Mouse (Mus musculus): ENCODE data around the gene Prpf40b. TPM values are rescaled to one million over a fixed set of nuclear protein-coding genes. Genes with fewer than 3 reads are reported as not detected.

The Prpf40b gene
- polyA plus RNA-seq, 1 experiment from 2014 or later, result 129 TPM

DNA sequence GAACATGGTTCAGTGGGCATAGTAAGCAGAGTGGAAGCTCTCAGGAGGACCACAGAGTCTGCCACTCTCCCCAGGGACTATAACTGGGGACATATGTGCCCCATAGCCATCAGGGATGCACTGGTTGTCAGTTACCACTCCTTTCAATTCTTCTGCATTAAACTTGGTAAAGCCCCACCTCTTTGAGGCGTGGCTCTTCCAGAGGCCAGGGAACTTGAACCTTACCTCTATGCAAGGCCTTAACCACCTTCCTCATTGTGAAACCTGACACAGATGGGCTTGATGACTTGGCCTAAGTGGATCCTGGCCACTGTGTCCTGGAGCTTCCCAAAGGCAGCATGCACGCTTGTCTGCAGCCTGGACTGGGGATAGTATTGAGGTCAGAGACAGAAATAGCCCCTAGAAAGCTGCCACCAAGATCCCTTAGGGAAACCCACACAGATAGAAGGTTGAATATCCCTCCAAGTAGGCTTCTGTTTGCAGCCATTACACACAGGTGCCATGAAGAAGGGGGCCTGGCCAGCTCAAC, 40.3 kb upstream of the Prpf40b start:
- Histone ChIP-seq H3K36me3 (ENCODE audit: control insufficient read depth, insufficient read depth) (no peaks in the 10 kb centered on the region), H3K4me2 (ENCODE audit: low read length) (no peak overlapping the region), H3K9ac (replicated peaks; ENCODE audit: low read depth, low read length) (no peak overlapping the region), H3K27me3 (replicated peaks; ENCODE audit: control insufficient read depth, insufficient read depth, low read length) (no peaks in the 10 kb centered on the region), H3K27ac (ENCODE audit: low read length) (no peak overlapping the region), H3K9me3 (ENCODE audit: control insufficient read depth, low read length) (no peaks in the 10 kb centered on the region), H3K4me3 (replicated peaks; ENCODE audit: low read length) (no peak overlapping the region), H3K4me1 (replicated peaks; ENCODE audit: control insufficient read depth, insufficient read depth, low read length) (peaks cover 16% of the 10 kb centered on the region)
- WGBS, result 90% methylated on average over 2 of the region's 2 CpGs
- no peak for ATAC-seq

DNA sequence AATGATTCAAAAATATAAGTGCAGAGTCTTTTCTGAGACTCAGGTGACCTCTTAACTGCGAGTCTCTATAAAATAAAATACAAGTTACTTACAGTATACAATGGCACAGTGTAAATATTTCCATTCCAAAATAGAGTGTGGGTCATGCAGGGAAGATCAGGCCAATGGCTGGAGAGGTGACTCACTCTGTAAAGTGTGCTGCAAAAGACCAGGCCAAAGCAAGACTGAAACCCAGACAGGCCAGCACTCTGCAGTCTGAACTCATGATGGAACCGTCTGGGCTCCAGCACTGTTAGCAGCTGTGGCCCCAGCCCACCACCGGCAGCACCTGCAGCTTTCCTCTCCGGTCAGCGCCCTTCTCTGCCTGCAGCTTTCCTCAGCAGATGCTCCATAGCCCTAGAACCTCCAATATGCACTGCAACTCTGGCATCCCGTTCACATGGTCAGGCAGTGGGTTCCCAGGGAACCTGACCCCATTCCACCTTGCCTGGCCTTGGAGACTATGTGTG, 39.6 kb upstream of the Prpf40b start:
- Histone ChIP-seq H3K4me3 (replicated peaks; ENCODE audit: low read length) (no peak overlapping the region), H3K9me3 (ENCODE audit: control insufficient read depth, low read length) (no peaks in the 10 kb centered on the region), H3K36me3 (ENCODE audit: control insufficient read depth, insufficient read depth) (no peaks in the 10 kb centered on the region), H3K27me3 (replicated peaks; ENCODE audit: control insufficient read depth, insufficient read depth, low read length) (no peaks in the 10 kb centered on the region), H3K27ac (ENCODE audit: low read length) (no peak overlapping the region), H3K4me2 (ENCODE audit: low read length) (no peak overlapping the region), H3K4me1 (replicated peaks; ENCODE audit: control insufficient read depth, insufficient read depth, low read length) (peaks cover 16% of the 10 kb centered on the region), H3K9ac (replicated peaks; ENCODE audit: low read depth, low read length) (no peak overlapping the region)
- 88% methylated on average over 6 of the region's 6 CpGs for WGBS
- no peak for ATAC-seq

DNA sequence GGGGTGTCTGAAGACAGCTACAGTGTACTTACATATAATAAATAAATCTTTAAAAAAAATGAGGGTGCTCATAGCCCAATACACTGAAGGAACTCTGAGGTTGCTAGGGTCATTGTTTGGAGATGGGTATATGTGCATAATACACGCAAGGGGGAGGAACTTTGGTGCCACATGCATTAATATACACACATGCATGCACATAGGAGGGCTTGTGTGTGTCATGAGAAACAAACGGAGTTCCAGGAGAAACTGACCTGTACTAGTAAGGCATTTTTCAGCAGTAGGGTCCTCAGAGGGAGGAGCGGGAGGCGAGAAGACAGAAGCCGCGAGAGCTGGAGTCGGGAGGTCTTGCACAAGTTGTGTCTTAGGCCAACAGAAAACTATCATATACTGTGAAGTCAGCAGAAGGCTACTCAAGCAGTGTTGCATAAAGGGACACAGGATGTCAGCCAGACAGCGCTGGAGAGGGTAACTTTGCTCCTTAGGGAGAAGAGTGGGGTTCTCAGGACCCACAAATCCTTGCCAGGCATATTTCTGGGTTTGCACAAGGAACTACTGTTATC, 35.6 kb upstream of the Prpf40b start:
- 67% methylated on average over 8 of the region's 8 CpGs for WGBS
- Histone ChIP-seq H3K4me1 (replicated peaks; ENCODE audit: control insufficient read depth, insufficient read depth, low read length) (no peaks in the 10 kb centered on the region), H3K27ac (ENCODE audit: low read length) (no peak overlapping the region), H3K4me3 (replicated peaks; ENCODE audit: low read length) (no peak overlapping the region), H3K27me3 (replicated peaks; ENCODE audit: control insufficient read depth, insufficient read depth, low read length) (no peaks in the 10 kb centered on the region), H3K9me3 (ENCODE audit: control insufficient read depth, low read length) (no peaks in the 10 kb centered on the region), H3K4me2 (ENCODE audit: low read length) (peak overlapping the region; percentile 30), H3K9ac (replicated peaks; ENCODE audit: low read depth, low read length) (no peak overlapping the region), H3K36me3 (ENCODE audit: control insufficient read depth, insufficient read depth) (no peaks in the 10 kb centered on the region)
- ATAC-seq, result no peak

GRCm38 (mm10) chr15:99259730-99260252, 35.1 kb upstream of the Prpf40b start:
- ATAC-seq, result peak; percentile 49; the same call in 1 of the 2 replicates
- no peaks in the 10 kb centered on the region for H3K4me1 ChIP-seq (replicated peaks; ENCODE audit: control insufficient read depth, insufficient read depth, low read length)
- H3K27me3 ChIP-seq (replicated peaks; ENCODE audit: control insufficient read depth, insufficient read depth, low read length), result no peaks in the 10 kb centered on the region
- H3K27ac ChIP-seq (ENCODE audit: low read length), result no peak overlapping the region
- H3K4me2 ChIP-seq (ENCODE audit: low read length), result peak overlapping the region; percentile 43
- no peak overlapping the region for H3K9ac ChIP-seq (replicated peaks; ENCODE audit: low read depth, low read length)
- H3K36me3 ChIP-seq (ENCODE audit: control insufficient read depth, insufficient read depth), result no peaks in the 10 kb centered on the region
- H3K9me3 ChIP-seq (ENCODE audit: control insufficient read depth, low read length), result no peaks in the 10 kb centered on the region
- 0% methylated on average over 10 of the region's 10 CpGs for WGBS
- H3K4me3 ChIP-seq (replicated peaks; ENCODE audit: low read length), result 0 out of 2 replicates have a peak overlapping the region, but pooled peaks have one; percentile 13

DNA sequence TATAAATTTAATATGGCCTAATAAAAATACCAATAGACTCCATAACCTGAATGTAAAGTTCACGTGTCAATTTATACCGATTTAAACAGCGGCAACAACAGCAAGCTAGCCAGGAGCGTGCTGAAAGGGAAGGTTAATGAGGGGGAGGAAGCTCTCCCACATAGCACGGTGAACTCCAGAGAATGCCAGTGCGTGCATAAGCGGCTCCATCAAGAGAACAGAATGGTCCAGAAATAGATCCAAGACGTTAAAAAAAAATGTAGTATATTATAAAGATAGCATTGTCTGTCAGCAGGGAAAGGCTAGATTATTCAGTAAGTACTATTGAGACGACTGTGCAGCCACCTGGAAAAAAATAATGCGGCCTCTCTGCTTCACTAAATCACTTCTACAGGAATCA, 32.2 kb upstream of the Prpf40b start:
- no peaks in the 10 kb centered on the region for H3K27me3 ChIP-seq (replicated peaks; ENCODE audit: control insufficient read depth, insufficient read depth, low read length)
- ATAC-seq, result no peak
- no peaks in the 10 kb centered on the region for H3K4me1 ChIP-seq (replicated peaks; ENCODE audit: control insufficient read depth, insufficient read depth, low read length)
- no peak overlapping the region for H3K4me2 ChIP-seq (ENCODE audit: low read length)
- 24% methylated on average over 10 of the region's 10 CpGs for WGBS
- no peak overlapping the region for H3K27ac ChIP-seq (ENCODE audit: low read length)
- H3K4me3 ChIP-seq (replicated peaks; ENCODE audit: low read length), result no peak overlapping the region
- H3K9me3 ChIP-seq (ENCODE audit: control insufficient read depth, low read length), result no peaks in the 10 kb centered on the region
- H3K9ac ChIP-seq (replicated peaks; ENCODE audit: low read depth, low read length), result no peak overlapping the region
- no peaks in the 10 kb centered on the region for H3K36me3 ChIP-seq (ENCODE audit: control insufficient read depth, insufficient read depth)

GRCm38 (mm10) chr15:99264363-99264762, 30.5 kb upstream of the Prpf40b start:
- Histone ChIP-seq H3K27me3 (replicated peaks; ENCODE audit: control insufficient read depth, insufficient read depth, low read length) (no peaks in the 10 kb centered on the region; the same call in 1 of the 2 replicates), H3K4me1 (replicated peaks; ENCODE audit: control insufficient read depth, insufficient read depth, low read length) (no peaks in the 10 kb centered on the region), H3K4me3 (replicated peaks; ENCODE audit: low read length) (no peak overlapping the region), H3K9ac (replicated peaks; ENCODE audit: low read depth, low read length) (no peak overlapping the region), H3K36me3 (ENCODE audit: control insufficient read depth, insufficient read depth) (no peaks in the 10 kb centered on the region), H3K27ac (ENCODE audit: low read length) (no peak overlapping the region), H3K9me3 (ENCODE audit: control insufficient read depth, low read length) (no peaks in the 10 kb centered on the region), H3K4me2 (ENCODE audit: low read length) (no peak overlapping the region)
- ATAC-seq, result no peak
- 69% methylated on average over 2 of the region's 2 CpGs for WGBS

DNA sequence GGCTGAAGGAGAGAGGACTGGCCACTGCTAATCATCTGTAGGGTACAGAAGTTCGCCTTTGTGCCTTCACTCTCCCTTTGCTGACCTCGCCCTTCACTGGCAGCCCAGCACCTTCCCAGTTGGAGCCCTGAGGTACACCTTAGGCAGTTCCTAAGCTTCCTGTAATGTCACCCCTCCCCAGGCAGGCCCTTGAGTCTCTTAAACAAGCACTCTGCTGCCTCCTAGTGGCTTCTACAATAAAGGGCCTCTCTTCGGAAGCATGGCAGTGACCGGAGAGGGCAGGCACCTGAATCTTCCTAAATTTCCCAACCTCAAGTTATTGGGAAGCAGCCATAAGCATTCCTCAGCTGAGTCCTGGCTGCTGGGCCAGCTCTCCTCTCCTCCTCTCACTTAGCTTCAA, 29.2 kb upstream of the Prpf40b start:
- 14% methylated on average over 4 of the region's 4 CpGs for WGBS
- H3K36me3 ChIP-seq (ENCODE audit: control insufficient read depth, insufficient read depth), result no peaks in the 10 kb centered on the region
- H3K4me3 ChIP-seq (replicated peaks; ENCODE audit: low read length), result no peak overlapping the region
- no peaks in the 10 kb centered on the region; the same call in 1 of the 2 replicates for H3K27me3 ChIP-seq (replicated peaks; ENCODE audit: control insufficient read depth, insufficient read depth, low read length)
- ATAC-seq, result 0 out of 2 replicates have a peak, but pooled peaks have one; percentile 31
- H3K4me1 ChIP-seq (replicated peaks; ENCODE audit: control insufficient read depth, insufficient read depth, low read length), result no peaks in the 10 kb centered on the region
- H3K4me2 ChIP-seq (ENCODE audit: low read length), result no peak overlapping the region
- no peak overlapping the region for H3K27ac ChIP-seq (ENCODE audit: low read length)
- no peak overlapping the region for H3K9ac ChIP-seq (replicated peaks; ENCODE audit: low read depth, low read length)
- H3K9me3 ChIP-seq (ENCODE audit: control insufficient read depth, low read length), result no peaks in the 10 kb centered on the region

- no peak for ATAC-seq
- no peak overlapping the region for H3K4me3 ChIP-seq (replicated peaks; ENCODE audit: low read length)
- 91% methylated on average over 8 of the region's 8 CpGs for WGBS
These were observed 18.8 kb upstream of the Prpf40b start for GRCm38 (mm10) chr15:99276095-99276494.

GRCm38 (mm10) chr15:99278271-99278670, 16.6 kb upstream of the Prpf40b start:
- Histone ChIP-seq H3K27ac (ENCODE audit: low read length) (no peak overlapping the region), H3K4me2 (ENCODE audit: low read length) (no peak overlapping the region), H3K4me1 (replicated peaks; ENCODE audit: control insufficient read depth, insufficient read depth, low read length) (no peaks in the 10 kb centered on the region), H3K4me3 (replicated peaks; ENCODE audit: low read length) (no peak overlapping the region), H3K9me3 (ENCODE audit: control insufficient read depth, low read length) (no peaks in the 10 kb centered on the region), H3K36me3 (ENCODE audit: control insufficient read depth, insufficient read depth) (no peaks in the 10 kb centered on the region), H3K27me3 (replicated peaks; ENCODE audit: control insufficient read depth, insufficient read depth, low read length) (no peaks in the 10 kb centered on the region), H3K9ac (replicated peaks; ENCODE audit: low read depth, low read length) (no peak overlapping the region)
- no peak for ATAC-seq
- WGBS, result 79% methylated on average over 7 of the region's 7 CpGs

More at GRCm38 (mm10) chr15:99276095-99276494, 18.8 kb upstream of the Prpf40b start:
- Histone ChIP-seq H3K4me2 (ENCODE audit: low read length) (no peak overlapping the region), H3K9ac (replicated peaks; ENCODE audit: low read depth, low read length) (no peak overlapping the region), H3K4me1 (replicated peaks; ENCODE audit: control insufficient read depth, insufficient read depth, low read length) (no peaks in the 10 kb centered on the region; the same call in 1 of the 2 replicates), H3K27me3 (replicated peaks; ENCODE audit: control insufficient read depth, insufficient read depth, low read length) (no peaks in the 10 kb centered on the region), H3K27ac (ENCODE audit: low read length) (no peak overlapping the region), H3K36me3 (ENCODE audit: control insufficient read depth, insufficient read depth) (no peaks in the 10 kb centered on the region), H3K9me3 (ENCODE audit: control insufficient read depth, low read length) (no peaks in the 10 kb centered on the region)
